Mouse (Mus musculus): Measurements from ENCODE around the gene Desi1.
A peak's percentile ranks its signal among the peaks of the same experiment; 100 is the strongest.
"Not testable (repeated sequence)": the region's sequence is repeated elsewhere in the genome, so short reads cannot be mapped to it uniquely, and the experiment has no call there.

Desi1 gene

GRCm38 (mm10) chr15:82019288-82019687 lies 14.4 kb downstream of the Desi1 start:
- DNase-seq (ENCODE audit: low read depth): peak; percentile 51

DNA sequence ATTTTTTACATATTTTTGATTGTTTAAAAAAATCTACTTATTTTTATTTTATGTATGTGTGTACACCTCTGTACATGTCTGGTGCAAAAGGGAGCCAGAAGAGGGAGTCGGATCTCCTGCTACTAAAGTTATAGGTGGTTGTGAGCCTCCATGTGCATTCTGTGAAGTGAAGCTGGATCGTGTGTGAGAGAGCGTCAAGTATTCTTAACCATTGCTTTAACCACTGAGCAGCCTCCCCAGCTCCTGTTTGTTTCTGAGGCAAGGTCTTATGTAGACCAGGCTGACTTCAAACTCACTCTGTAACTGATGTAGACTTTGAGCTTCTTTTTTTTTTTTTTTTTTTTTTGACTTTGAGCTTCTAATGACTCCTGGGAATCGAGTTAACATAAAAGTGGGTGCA lies 16.2 kb downstream of the Desi1 start:
- DNase-seq (ENCODE audit: low read depth): peak; percentile 73

DNA sequence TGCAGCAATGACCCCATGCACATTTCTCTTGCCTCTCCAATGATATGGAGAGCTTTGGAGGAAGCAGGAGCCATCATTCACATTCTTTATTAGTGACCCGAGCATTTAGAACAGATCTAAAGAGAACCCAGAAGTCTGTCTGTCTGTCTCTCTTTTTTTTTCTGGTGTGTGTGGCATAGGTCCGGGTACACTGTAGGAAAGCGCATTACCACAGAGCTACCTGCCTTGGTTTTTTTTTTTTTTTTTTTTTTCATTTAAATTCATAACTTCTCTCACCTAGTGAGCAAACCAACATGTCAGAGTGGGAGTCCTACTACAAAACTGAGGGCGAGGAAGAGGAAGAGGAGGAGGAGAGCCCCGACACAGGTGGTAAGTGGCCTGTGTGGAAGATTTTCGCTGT lies 16.8 kb downstream of the Desi1 start:
- DNase-seq (ENCODE audit: low read depth): no peak

DNA sequence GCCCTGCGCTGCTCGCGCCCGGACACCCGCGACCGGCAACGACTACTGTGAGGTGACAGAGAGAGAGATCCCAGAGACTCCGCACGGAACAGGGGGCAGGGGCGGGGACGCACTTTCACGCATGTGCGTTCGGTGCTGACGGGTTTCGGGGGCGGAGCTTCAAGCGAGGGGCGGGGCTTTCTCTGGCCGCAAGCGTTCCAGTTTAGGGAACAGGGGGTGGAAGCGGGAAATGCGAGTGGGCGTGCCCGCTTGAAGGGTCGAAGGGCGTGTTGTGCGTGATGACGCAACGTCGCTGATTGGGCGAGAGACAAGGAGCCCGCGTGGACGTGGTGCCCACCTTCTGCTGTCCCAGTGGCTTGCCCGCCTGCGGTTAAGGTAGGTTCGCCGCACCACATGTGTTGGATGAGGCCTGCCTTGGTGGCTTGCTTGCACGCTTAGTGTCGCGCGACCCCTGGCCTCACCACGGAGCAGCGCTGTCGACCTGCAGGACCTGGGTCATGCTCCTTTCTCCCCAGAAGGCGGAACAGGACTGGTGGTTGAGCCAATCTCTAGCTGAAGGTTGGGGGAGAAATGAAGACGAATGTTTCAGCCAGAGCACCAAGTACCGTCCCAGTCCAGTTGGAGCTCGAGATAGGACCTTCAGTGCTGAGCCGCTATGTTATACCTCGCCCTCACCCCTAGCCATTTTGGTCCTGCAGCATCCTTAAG lies 17.4 kb downstream of the Desi1 start:
- peak; percentile 100 for DNase-seq (ENCODE audit: low read depth)

GRCm38 (mm10) chr15:82015392-82016100 lies 18.1 kb downstream of the Desi1 start:
- peak; percentile 45 for DNase-seq (ENCODE audit: low read depth)

DNA sequence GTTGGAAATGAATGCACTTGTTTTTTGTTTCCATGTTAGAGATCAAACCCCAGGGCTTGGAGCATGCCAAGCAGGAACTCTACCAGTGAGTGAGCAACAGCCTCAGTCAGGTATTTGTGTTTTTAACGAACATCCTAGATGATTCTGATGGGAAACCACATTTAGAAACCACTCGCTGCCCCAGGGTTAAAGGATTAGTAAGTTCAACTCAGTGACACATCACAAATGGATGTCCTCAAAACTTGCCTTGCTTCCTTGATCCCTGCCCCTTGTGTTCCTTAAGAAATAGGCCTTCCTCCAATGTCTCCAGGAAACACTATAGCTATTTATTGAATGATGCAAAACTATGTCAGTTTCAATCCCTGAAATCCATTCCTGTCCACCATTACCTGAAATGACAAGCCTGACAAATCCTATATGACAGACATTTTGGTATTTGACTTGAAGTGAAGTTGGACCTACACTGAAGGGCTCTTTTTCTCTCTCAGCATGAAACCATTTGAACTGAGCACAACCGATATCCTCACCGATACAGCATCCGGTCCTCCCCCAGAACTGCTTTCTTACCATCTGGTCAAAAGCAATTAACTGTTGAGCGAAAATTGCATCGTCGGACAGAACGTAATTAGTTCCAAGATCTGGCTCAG lies 18.8 kb downstream of the Desi1 start:
- DNase-seq (ENCODE audit: low read depth): peak; percentile 42

DNA sequence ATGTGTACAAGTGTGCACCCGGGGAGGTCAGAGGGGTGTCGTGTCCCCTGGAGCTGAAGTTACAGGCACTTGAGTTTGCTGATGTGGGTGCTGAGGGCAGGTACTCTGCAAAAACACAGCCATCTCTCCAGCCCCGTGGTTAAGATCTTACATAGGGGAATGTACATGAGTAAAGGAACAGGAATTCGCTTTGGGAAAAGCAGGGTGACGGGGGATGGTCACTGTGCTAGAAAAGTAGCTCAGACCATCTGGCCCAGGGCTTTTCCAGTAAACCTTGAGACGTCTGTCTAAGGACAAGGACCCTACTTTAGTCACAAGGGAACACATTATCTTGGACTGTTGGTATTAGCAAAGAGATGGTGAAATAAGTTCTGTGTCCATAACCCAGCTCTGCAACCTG lies 21.7 kb downstream of the Desi1 start:
- no peak for DNase-seq (ENCODE audit: low read depth)

GRCm38 (mm10) chr15:82004257-82004656 lies 29.4 kb downstream of the Desi1 start:
- DNase-seq (ENCODE audit: low read depth): no peak

DNA sequence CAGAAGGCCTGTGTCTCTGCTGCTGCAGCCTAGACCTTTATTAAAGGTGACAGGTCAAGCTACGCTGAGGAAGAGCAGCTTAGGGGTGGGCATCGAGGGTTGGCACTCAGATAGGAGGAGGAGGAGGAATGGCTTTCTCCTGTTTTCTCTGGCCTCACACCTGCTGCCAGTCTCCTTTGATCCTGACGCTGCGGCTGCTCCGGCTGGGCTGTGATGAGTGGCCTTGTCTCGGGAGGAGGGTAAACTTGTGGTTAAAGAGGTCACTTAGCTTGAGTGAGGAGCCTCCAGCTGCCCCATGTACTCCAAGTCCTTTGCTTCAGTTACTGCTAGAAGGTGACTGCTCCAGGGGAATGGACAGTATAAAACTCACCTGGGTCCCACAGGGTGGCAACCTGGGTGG lies 39.7 kb downstream of the Desi1 start:
- DNase-seq (ENCODE audit: low read depth): no peak

- no peak for DNase-seq (ENCODE audit: low read depth)
Measured at GRCm38 (mm10) chr15:81990549-81990948, 43.1 kb downstream of the Desi1 start.

GRCm38 (mm10) chr15:81989371-81990062 lies 44.1 kb downstream of the Desi1 start:
- DNase-seq (ENCODE audit: low read depth): peak; percentile 90

DNA sequence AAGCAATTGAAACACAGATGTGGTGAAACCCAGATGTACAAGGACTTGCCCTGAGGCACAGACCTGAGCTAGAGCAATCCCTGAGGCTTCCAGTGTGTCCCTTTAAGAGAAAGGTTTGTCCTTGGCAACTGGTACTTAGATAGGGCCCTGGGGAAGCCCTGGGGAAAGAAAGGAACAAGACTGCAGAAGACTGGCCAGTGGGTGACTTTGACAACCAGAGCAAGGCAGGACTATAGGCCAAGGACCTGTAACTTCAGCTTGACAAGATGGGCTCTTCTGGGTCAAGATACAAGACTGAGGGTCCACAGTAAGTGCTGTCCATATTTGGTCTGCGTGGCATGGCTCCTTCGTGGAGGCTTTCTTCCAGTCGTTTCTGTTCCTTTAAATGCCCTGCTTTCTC lies 46.0 kb downstream of the Desi1 start, which contains the start of gene Xrcc6:
TSS of gene Xrcc6 (plus strand) at position 190 of the 400 bp plus-strand sequence.
- DNase-seq (ENCODE audit: low read depth): no peak

DNA sequence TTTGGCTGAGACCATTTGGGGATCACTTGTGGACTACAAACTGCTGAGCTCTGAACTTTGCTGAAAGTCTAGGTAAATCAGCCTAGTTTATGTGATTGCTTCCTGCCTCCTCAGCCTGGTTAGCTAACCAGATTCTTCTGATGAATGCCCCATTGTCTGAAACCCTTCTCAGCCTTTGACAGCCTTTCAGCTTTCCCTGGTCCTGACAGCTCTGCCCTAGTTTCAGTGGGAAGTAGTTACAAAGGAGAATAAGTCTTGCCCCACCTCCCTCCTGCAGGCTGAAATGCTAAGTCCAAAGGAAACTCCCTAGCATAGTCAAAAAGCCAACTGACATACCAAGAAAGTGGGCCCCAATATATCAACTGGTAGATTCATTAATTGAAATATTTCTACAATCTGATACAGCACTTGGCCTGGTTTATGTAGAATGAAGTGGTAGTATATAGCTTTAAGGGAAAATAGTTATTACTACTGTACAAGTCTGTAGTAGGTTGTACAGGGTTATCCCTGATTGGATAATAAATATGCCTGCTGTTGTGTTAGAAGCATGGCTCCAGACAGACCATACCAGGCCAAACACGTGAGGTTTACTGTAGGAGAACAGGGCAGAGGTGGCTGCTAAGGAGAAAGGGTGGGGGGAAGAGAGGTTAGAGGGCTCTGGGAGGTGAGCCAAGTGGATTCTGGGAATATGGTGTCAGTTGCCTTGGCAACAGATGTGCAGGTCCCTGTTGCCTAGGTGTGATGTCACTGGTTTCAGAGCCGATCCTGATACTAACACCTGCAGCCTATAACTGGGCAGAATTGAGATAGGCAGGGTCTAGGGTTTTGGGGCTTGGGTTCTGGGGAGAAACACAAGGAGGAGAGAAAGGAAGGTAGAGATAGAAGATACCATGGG lies 48.1 kb downstream of the Desi1 start:
- DNase-seq (ENCODE audit: low read depth): no peak

GRCm38 (mm10) chr15:81982173-81982572 lies 51.5 kb downstream of the Desi1 start:
- no peak for DNase-seq (ENCODE audit: low read depth)

DNA sequence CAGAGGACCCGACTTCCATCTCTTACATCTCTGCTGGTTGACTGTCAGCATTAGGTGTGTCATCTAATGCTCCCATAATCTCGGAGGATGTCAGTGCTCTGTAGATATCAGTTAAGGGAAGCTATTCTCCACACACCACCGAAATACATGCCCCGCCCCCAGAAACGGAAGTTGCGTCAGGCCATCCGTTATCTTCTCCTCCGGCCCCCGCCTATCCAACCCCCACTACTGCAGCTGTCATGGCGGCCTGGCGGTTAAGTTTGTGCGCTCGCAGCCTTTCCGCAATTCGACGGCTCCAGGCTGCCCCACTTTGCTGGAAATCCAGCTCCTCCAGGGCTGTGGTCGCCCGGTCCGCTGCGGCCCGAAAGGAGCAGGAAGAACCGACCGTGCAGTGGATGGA lies 53.3 kb downstream of the Desi1 start, which contains the start of gene 1700029P11Rik:
TSS of gene 1700029P11Rik (plus strand) at position 220 of the 400 bp plus-strand sequence.
- DNase-seq (ENCODE audit: low read depth): no peak

- not testable (repeated sequence) for DNase-seq (ENCODE audit: low read depth)
Measured at GRCm38 (mm10) chr15:81975156-81975555, 58.5 kb downstream of the Desi1 start.

- not testable (repeated sequence) for DNase-seq (ENCODE audit: low read depth)
Measured at GRCm38 (mm10) chr15:81970498-81970897, 63.2 kb downstream of the Desi1 start.

- DNase-seq (ENCODE audit: low read depth): not testable (repeated sequence)
Measured at GRCm38 (mm10) chr15:81969635-81970034, 64.0 kb downstream of the Desi1 start.

DNA sequence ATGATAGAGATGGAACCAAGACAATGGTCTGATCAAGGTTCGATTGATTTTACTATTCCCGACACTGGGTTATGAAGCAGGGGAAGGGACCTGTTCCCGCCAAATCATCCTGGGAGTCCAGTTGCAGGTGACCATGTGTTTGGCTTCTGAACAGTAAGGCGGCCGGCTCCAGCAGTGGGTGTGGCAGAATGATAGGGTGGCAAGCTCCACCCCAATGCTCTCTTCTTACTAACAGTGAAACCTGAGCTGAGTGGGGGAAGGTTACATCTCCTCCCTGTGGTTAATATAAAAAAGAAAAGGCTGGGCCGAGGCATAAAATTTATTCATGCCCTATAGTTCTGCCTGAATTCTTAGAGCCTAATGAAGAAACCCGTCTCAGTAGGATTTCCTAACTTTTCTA lies 64.5 kb downstream of the Desi1 start:
- DNase-seq (ENCODE audit: low read depth): peak; percentile 87

- peak; percentile 61 for DNase-seq (ENCODE audit: low read depth)
Measured at GRCm38 (mm10) chr15:81968447-81968846, 65.2 kb downstream of the Desi1 start.

DNA sequence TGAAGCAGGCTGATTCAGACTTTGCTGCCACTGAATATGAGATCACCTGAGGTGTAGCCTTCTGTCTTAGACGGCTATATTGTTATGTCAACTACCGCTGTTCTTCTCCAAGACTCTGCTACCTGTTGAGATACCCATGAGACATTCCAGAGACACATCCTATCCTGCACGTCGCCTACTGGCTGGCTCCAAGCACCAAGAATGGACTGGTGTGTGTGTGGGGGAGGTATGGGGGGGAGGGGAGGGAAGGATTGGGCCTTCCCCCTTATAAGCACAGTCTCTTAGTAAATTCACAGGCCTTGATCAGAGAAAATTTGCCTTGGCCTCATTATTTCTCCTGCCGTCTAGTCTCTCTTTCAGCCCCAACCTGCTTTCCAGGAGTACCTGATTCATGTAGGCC lies 65.8 kb downstream of the Desi1 start:
- DNase-seq (ENCODE audit: low read depth): no peak
